Mouse (Mus musculus): ENCODE measurements at regions not wholly inside any gene's neighbourhood (a gene's known extent, or its start where the extent isn't known, plus 50 kb on each side); places are given as distances from the start of the nearest gene placed in this dataset.
"Not testable (repeated sequence)": the region's sequence is repeated elsewhere in the genome, so short reads cannot be mapped to it uniquely, and the experiment has no call there.

GRCm38 (mm10) chr9:48058599-48058998 lies 103.2 kb upstream of the Nxpe4 start:
- TF ChIP-seq POLR2A (IDR thresholded peaks at IDR 0.05; ENCODE audit: borderline replicate concordance, control insufficient read depth, low read depth, low read length) (no peak), CTCF (IDR thresholded peaks at IDR 0.05; ENCODE audit: control insufficient read depth, insufficient read depth, low read length) (no peak)
- no peak overlapping the region for H3K4me3 ChIP-seq (replicated peaks; ENCODE audit: control insufficient read depth, low read depth, low read length)
- WGBS: 80% methylated on average over 8 of the region's 8 CpGs
- no peak overlapping the region for H3K27ac ChIP-seq (ENCODE audit: control insufficient read depth, insufficient read depth, low read depth, low read length, poor library complexity)
- H3K4me1 ChIP-seq (ENCODE audit: control insufficient read depth, insufficient read depth, low read length): no peaks in the 10 kb centered on the region

GRCm38 (mm10) chr9:48059549-48060165 lies 102.2 kb upstream of the Nxpe4 start:
- Histone ChIP-seq H3K4me3 (replicated peaks; ENCODE audit: control insufficient read depth, low read depth, low read length) (no peak overlapping the region), H3K4me1 (ENCODE audit: control insufficient read depth, insufficient read depth, low read length) (no peaks in the 10 kb centered on the region), H3K27ac (ENCODE audit: control insufficient read depth, insufficient read depth, low read depth, low read length, poor library complexity) (no peak overlapping the region)
- no peak for TF ChIP-seq POLR2A (IDR thresholded peaks at IDR 0.05; ENCODE audit: borderline replicate concordance, control insufficient read depth, low read depth, low read length)
- TF ChIP-seq CTCF (IDR thresholded peaks at IDR 0.05; ENCODE audit: control insufficient read depth, insufficient read depth, low read length): no peak
- WGBS: 84% methylated on average over 10 of the region's 10 CpGs

- no peak overlapping the region for H3K27ac ChIP-seq (ENCODE audit: control insufficient read depth, insufficient read depth, low read depth, low read length, poor library complexity)
- no peak for TF ChIP-seq POLR2A (IDR thresholded peaks at IDR 0.05; ENCODE audit: borderline replicate concordance, control insufficient read depth, low read depth, low read length)
- TF ChIP-seq CTCF (IDR thresholded peaks at IDR 0.05; ENCODE audit: control insufficient read depth, insufficient read depth, low read length): no peak
- H3K4me1 ChIP-seq (ENCODE audit: control insufficient read depth, insufficient read depth, low read length): no peaks in the 10 kb centered on the region
- 76% methylated on average over 4 of the region's 4 CpGs for WGBS
- H3K4me3 ChIP-seq (replicated peaks; ENCODE audit: control insufficient read depth, low read depth, low read length): no peak overlapping the region
These were observed 100.8 kb upstream of the Nxpe4 start for GRCm38 (mm10) chr9:48060996-48061395.

- Histone ChIP-seq H3K4me3 (replicated peaks; ENCODE audit: control insufficient read depth, low read depth, low read length) (no peak overlapping the region), H3K4me1 (ENCODE audit: control insufficient read depth, insufficient read depth, low read length) (no peaks in the 10 kb centered on the region), H3K27ac (ENCODE audit: control insufficient read depth, insufficient read depth, low read depth, low read length, poor library complexity) (no peak overlapping the region)
- 80% methylated on average over 7 of the region's 7 CpGs for WGBS
- no peak for TF ChIP-seq CTCF (IDR thresholded peaks at IDR 0.05; ENCODE audit: control insufficient read depth, insufficient read depth, low read length)
- no peak for TF ChIP-seq POLR2A (IDR thresholded peaks at IDR 0.05; ENCODE audit: borderline replicate concordance, control insufficient read depth, low read depth, low read length)
These were observed 95.0 kb upstream of the Nxpe4 start for GRCm38 (mm10) chr9:48066730-48067345.

GRCm38 (mm10) chr9:48072592-48072991 lies 89.2 kb upstream of the Nxpe4 start:
- WGBS: 79% methylated on average over 1 of the region's 1 CpGs
- H3K27ac ChIP-seq (ENCODE audit: control insufficient read depth, insufficient read depth, low read depth, low read length, poor library complexity): no peak overlapping the region
- TF ChIP-seq CTCF (IDR thresholded peaks at IDR 0.05; ENCODE audit: control insufficient read depth, insufficient read depth, low read length): no peak
- no peak for TF ChIP-seq POLR2A (IDR thresholded peaks at IDR 0.05; ENCODE audit: borderline replicate concordance, control insufficient read depth, low read depth, low read length)
- no peaks in the 10 kb centered on the region for H3K4me1 ChIP-seq (ENCODE audit: control insufficient read depth, insufficient read depth, low read length)
- H3K4me3 ChIP-seq (replicated peaks; ENCODE audit: control insufficient read depth, low read depth, low read length): no peak overlapping the region

GRCm38 (mm10) chr9:48073096-48073495 lies 88.7 kb upstream of the Nxpe4 start:
- 58% methylated on average over 2 of the region's 2 CpGs for WGBS

GRCm38 (mm10) chr9:48075661-48076240 lies 86.1 kb upstream of the Nxpe4 start:
- 70% methylated on average over 5 of the region's 5 CpGs for WGBS
- Histone ChIP-seq H3K27ac (ENCODE audit: control insufficient read depth, insufficient read depth, low read depth, low read length, poor library complexity) (no peak overlapping the region), H3K4me3 (replicated peaks; ENCODE audit: control insufficient read depth, low read depth, low read length) (no peak overlapping the region), H3K4me1 (ENCODE audit: control insufficient read depth, insufficient read depth, low read length) (no peaks in the 10 kb centered on the region)
- TF ChIP-seq POLR2A (IDR thresholded peaks at IDR 0.05; ENCODE audit: borderline replicate concordance, control insufficient read depth, low read depth, low read length) (no peak), CTCF (IDR thresholded peaks at IDR 0.05; ENCODE audit: control insufficient read depth, insufficient read depth, low read length) (no peak)

More at GRCm38 (mm10) chr9:48073096-48073495, 88.7 kb upstream of the Nxpe4 start:
- no peak overlapping the region for H3K4me3 ChIP-seq (replicated peaks; ENCODE audit: control insufficient read depth, low read depth, low read length)
- no peaks in the 10 kb centered on the region for H3K4me1 ChIP-seq (ENCODE audit: control insufficient read depth, insufficient read depth, low read length)
- no peak for TF ChIP-seq CTCF (IDR thresholded peaks at IDR 0.05; ENCODE audit: control insufficient read depth, insufficient read depth, low read length)
- TF ChIP-seq POLR2A (IDR thresholded peaks at IDR 0.05; ENCODE audit: borderline replicate concordance, control insufficient read depth, low read depth, low read length): no peak
- H3K27ac ChIP-seq (ENCODE audit: control insufficient read depth, insufficient read depth, low read depth, low read length, poor library complexity): no peak overlapping the region

- Histone ChIP-seq H3K27ac (ENCODE audit: control insufficient read depth, insufficient read depth, low read depth, low read length, poor library complexity) (no peak overlapping the region), H3K4me1 (ENCODE audit: control insufficient read depth, insufficient read depth, low read length) (no peaks in the 10 kb centered on the region), H3K4me3 (replicated peaks; ENCODE audit: control insufficient read depth, low read depth, low read length) (no peak overlapping the region)
- 76% methylated on average over 6 of the region's 6 CpGs for WGBS
- TF ChIP-seq CTCF (IDR thresholded peaks at IDR 0.05; ENCODE audit: control insufficient read depth, insufficient read depth, low read length): no peak
- TF ChIP-seq POLR2A (IDR thresholded peaks at IDR 0.05; ENCODE audit: borderline replicate concordance, control insufficient read depth, low read depth, low read length): no peak
These were observed 79.4 kb upstream of the Nxpe4 start for GRCm38 (mm10) chr9:48082461-48082860.

- WGBS: 68% methylated on average over 5 of the region's 5 CpGs
- H3K4me3 ChIP-seq (replicated peaks; ENCODE audit: control insufficient read depth, low read depth, low read length); H3K27ac ChIP-seq (ENCODE audit: control insufficient read depth, insufficient read depth, low read depth, low read length, poor library complexity); H3K4me1 ChIP-seq (ENCODE audit: control insufficient read depth, insufficient read depth, low read length): not testable (repeated sequence)
These were observed 77.6 kb upstream of the Nxpe4 start for GRCm38 (mm10) chr9:48084196-48084595.
